Mouse (Mus musculus): ENCODE measurements around the gene Krt90.
"Not testable (repeated sequence)": the region's sequence is repeated elsewhere in the genome, so short reads cannot be mapped to it uniquely, and the experiment has no call there.

Gene Krt90

DNA sequence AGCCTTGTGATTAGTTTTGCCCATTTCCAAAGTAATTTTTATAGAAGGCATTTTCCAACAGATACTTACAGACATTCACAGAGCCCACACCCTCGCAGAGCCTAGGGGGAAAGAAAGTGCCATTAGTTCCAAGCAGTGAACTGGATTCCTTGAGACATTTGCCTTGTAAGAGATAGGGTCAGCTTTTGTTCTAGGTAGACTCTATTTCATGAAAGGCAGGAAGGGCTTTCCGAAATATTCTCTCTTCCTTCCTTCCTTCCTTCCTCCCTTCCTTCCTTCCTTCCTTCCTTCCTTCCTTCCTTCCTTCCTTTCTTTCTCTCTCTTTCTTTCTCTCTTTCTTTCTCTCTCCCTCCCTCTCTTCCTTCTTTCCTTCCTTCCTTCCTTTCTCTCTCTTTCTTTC is 45.6 kb downstream of the Krt90 start, which contains the start of gene Gm49425:
Gene Gm49425, minus strand, starts transcription at position 101 of the 400 bp plus-strand sequence.
- DNase-seq (ENCODE audit: low spot score), result not testable (repeated sequence)

DNA sequence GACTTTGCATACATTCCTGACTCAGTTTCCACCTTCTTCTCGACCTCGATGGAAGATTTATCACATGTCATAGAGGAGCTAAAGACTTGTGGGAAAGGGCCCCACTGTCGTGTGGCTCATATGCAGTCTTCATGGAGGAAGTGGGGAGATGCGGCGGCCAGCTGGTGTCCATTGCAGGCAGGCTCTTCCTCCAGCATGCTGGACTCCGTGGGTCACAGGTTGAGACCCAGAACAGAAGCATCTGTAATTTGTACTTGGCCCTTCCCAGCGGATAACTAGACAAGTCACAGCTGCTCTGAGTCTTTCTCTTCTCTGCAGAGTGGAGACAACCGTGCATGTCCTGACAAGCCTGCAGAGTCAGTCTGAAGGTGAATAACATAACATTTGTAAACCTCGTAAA is 54.5 kb downstream of the Krt90 start:
- DNase-seq (ENCODE audit: low spot score), result no peak

DNA sequence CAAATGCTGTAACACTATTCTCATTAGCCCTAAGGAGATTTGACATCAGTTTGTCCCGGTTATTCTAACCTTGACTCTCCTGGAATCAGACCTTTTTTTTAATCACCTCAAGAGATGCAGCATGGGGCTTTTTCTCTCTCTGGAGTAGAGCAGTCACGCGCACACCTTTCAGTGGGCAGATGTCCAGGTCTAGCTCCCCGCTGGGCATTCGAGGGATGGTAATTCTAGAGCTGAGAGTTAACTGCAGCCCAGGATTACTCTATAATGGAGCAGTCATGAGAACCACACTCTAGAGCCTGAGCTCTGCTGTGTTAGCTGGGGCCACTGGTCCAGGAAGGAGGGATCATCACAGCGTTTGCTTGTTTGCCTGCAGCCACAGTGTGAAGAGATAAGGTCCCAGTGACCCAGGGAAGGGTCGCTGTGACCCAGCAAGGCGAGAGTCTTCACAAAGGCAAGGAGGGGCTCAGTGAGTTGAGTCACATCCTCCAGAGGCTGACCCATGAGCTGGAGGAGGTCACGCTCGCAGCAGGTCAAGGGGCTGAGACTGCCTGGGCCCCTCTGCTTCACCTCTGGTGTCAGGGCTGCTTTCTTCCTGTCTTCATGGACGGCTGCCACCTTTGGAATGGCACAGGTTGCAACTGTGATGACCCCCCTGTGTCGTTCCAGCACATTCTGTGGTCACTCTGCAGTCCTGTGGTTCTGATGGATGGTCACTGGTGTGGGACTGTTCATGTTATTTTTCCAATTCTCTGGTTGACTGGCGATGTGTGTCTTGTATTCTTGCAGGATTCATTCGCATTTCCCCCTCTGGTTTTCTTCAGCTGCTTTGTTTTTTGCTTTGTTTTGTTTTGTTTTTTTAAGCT is 55.6 kb downstream of the Krt90 start:
- DNase-seq (ENCODE audit: low spot score), result no peak
